Mouse (Mus musculus) heart, embryonic 15.5 days (tissue): Measurements from ENCODE around the gene Cdk14. TPM values are rescaled to one million over a fixed set of nuclear protein-coding genes. Genes with fewer than 3 reads are reported as not detected.
"Not testable (repeated sequence)": the region's sequence is repeated elsewhere in the genome, so short reads cannot be mapped to it uniquely, and the experiment has no call there.

ENCODE experiments used
- ATAC-seq: fragments of 200-750 bp; cut with Nextera tagmentation; replicated peaks from 2 replicates; pipeline ENCODE4 v1.8.0; 2017; ENCODE audit warnings: low read depth, moderate TSS enrichment; ENCODE audit not compliant: insufficient number of reproducible peaks, insufficient read depth, low FRiP score
- H3K27ac ChIP-seq: fragments of 300-500 bp; sonication (generic); 2 replicates; pipeline ENCODE4 v1.5.1; 2015; ENCODE audit warnings: mild to moderate bottlenecking, inconsistent platforms
- H3K27me3 ChIP-seq: fragments of 300-500 bp; sonication (generic); 2 replicates; pipeline ENCODE4 v1.6.1; 2015; ENCODE audit warnings: inconsistent platforms
- H3K36me3 ChIP-seq: fragments of 300-500 bp; sonication (generic); 2 replicates; pipeline ENCODE4 v1.6.1; 2015; ENCODE audit warnings: mild to moderate bottlenecking, inconsistent platforms
- H3K4me1 ChIP-seq: fragments of 300-500 bp; sonication (generic); replicated peaks from 2 replicates; pipeline ENCODE4 v1.6.1; 2015; ENCODE audit warnings: inconsistent platforms
- H3K4me2 ChIP-seq: fragments of 300-500 bp; sonication (generic); 2 replicates; pipeline ENCODE4 v1.6.1; 2015; ENCODE audit warnings: inconsistent platforms, mild to moderate bottlenecking, moderate library complexity
- H3K4me3 ChIP-seq: fragments of 300-500 bp; sonication (generic); 2 replicates; pipeline ENCODE4 v1.5.1; 2015; ENCODE audit warnings: mild to moderate bottlenecking, inconsistent platforms
- H3K9ac ChIP-seq: fragments of 300-500 bp; sonication (generic); 2 replicates; pipeline ENCODE4 v1.6.1; 2015; ENCODE audit warnings: mild to moderate bottlenecking, inconsistent platforms
- H3K9me3 ChIP-seq: fragments of 300-500 bp; sonication (generic); replicated peaks from 2 replicates; pipeline ENCODE4 v1.6.1; 2016; ENCODE audit warnings: inconsistent platforms
- WGBS: fragments of 180-500 bp; shearing (Covaris S2); methylation state at CpG from one replicate; pipeline ENCODE4 v1.1.7; 2015; ENCODE audit warnings: mixed read lengths; 5-methylcytosine and 5-hydroxymethylcytosine counted together
- polyA plus RNA-seq: library from polyadenylated mRNA; unstranded; fragments of >200 nt; fragmentation: Nextera tagmentation; extraction: Ambion mirVana; gene quantifications from 2 replicates; pipeline ENCODE4 v1.2.1, GENCODE M21; 2015

The Cdk14 gene
- polyA plus RNA-seq, 1 experiment from 2014 or later, result 12.0 TPM

GRCm38 (mm10) chr5:5260309-5260708, 159.8 kb downstream of the Cdk14 start:
- 40% methylated on average over 7 of the region's 7 CpGs for WGBS
- H3K4me3 ChIP-seq, result no peak overlapping the region
- no peak overlapping the region for H3K4me2 ChIP-seq
- no peaks in the 10 kb centered on the region for H3K27me3 ChIP-seq
- peaks cover 28% of the 10 kb centered on the region for H3K4me1 ChIP-seq
- ATAC-seq, result no peak
- H3K9me3 ChIP-seq, result no peaks in the 10 kb centered on the region
- no peak overlapping the region for H3K9ac ChIP-seq
- no peak overlapping the region for H3K27ac ChIP-seq
- H3K36me3 ChIP-seq, result no peaks in the 10 kb centered on the region

- H3K4me1 ChIP-seq, result no peaks in the 10 kb centered on the region; the same call in 1 of the 2 replicates
- no peaks in the 10 kb centered on the region for H3K36me3 ChIP-seq
- H3K27me3 ChIP-seq, result no peaks in the 10 kb centered on the region
- H3K9ac ChIP-seq, result no peak overlapping the region
- H3K9me3 ChIP-seq, result no peaks in the 10 kb centered on the region
- H3K4me3 ChIP-seq, result no peak overlapping the region
- H3K4me2 ChIP-seq, result no peak overlapping the region
- ATAC-seq, result no peak
- 78% methylated on average over 6 of the region's 6 CpGs for WGBS
- H3K27ac ChIP-seq, result no peak overlapping the region
Measured at GRCm38 (mm10) chr5:5254391-5254790, 165.7 kb downstream of the Cdk14 start.

- H3K36me3 ChIP-seq, result no peaks in the 10 kb centered on the region
- H3K4me3 ChIP-seq, result no peak overlapping the region
- 82% methylated on average over 3 of the region's 3 CpGs for WGBS
- no peak overlapping the region for H3K27ac ChIP-seq
- H3K9ac ChIP-seq, result no peak overlapping the region
- H3K4me2 ChIP-seq, result no peak overlapping the region
- H3K4me1 ChIP-seq, result no peaks in the 10 kb centered on the region
- H3K9me3 ChIP-seq, result no peaks in the 10 kb centered on the region
- ATAC-seq, result no peak
- H3K27me3 ChIP-seq, result no peaks in the 10 kb centered on the region
Measured at GRCm38 (mm10) chr5:5253177-5253576, 166.9 kb downstream of the Cdk14 start.

DNA sequence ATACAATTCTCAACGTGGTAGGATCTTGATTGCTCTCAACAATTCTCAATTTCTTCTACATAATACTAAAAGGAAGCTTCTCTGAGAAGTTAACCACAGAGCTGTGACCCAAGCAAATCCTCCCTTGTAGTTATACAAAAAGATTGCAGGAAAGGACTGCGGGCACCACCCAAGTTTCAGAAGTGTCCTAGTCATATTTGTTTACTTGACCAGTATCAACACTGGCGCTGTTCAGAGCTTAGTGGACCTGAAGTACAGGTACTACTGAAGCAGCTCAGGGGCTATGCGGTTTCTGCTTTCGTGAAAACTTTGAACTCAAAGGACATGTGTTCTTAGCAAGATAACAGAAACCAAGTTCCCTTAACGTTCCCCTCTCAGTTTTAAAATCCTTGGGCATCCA, 172.4 kb downstream of the Cdk14 start:
- WGBS, result 85% methylated on average over 6 of the region's 6 CpGs
- Histone ChIP-seq H3K4me2 (no peak overlapping the region), H3K27me3 (no peaks in the 10 kb centered on the region), H3K4me3 (no peak overlapping the region), H3K9ac (no peak overlapping the region), H3K27ac (no peak overlapping the region), H3K4me1 (no peaks in the 10 kb centered on the region), H3K9me3 (no peaks in the 10 kb centered on the region), H3K36me3 (no peaks in the 10 kb centered on the region)
- ATAC-seq, result no peak

DNA sequence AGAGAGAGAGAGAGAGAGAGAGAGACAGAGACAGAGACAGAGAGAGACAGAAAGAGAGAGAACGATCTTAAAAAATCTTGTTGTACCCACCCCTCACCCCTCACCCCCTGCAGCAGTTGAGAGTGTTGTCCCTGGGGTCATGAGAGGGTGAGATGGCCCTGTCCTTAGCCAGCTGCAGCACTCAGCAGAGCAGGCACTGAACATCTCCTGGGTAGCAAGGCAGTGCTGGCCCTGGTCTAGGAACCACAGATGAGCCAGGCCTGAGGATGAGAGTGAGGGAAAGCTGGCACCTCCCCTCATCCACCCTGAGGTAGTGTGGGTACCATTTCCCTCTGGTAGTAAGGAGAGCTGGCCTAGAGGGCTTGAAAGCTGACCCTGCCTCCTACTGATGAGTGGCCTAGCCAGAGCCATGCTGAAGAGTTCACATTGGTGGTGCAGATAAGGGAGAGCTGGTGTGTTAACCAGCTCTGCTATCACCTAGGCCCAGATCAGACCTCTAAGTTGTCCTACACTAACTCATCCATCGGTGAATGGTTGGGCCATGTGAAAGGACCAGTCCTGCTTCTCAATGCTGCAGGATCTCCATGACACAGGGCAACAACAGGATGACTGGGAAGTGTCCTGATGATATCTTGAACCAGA, 173.5 kb downstream of the Cdk14 start:
- H3K4me2 ChIP-seq, result no peak overlapping the region
- no peaks in the 10 kb centered on the region for H3K27me3 ChIP-seq
- H3K27ac ChIP-seq, result no peak overlapping the region
- no peaks in the 10 kb centered on the region for H3K4me1 ChIP-seq
- no peaks in the 10 kb centered on the region for H3K9me3 ChIP-seq
- ATAC-seq, result no peak
- H3K36me3 ChIP-seq, result no peaks in the 10 kb centered on the region
- no peak overlapping the region for H3K4me3 ChIP-seq
- H3K9ac ChIP-seq, result no peak overlapping the region
- WGBS, result 82% methylated on average over 2 of the region's 2 CpGs

- no peak for ATAC-seq
- H3K27me3 ChIP-seq, result no peaks in the 10 kb centered on the region
- no peaks in the 10 kb centered on the region for H3K9me3 ChIP-seq
- H3K36me3 ChIP-seq, result no peaks in the 10 kb centered on the region
- no peak overlapping the region for H3K4me2 ChIP-seq
- 87% methylated on average over 7 of the region's 7 CpGs for WGBS
- H3K4me3 ChIP-seq, result no peak overlapping the region
- no peaks in the 10 kb centered on the region for H3K4me1 ChIP-seq
- no peak overlapping the region for H3K9ac ChIP-seq
- no peak overlapping the region for H3K27ac ChIP-seq
Measured at GRCm38 (mm10) chr5:5245182-5245581, 174.9 kb downstream of the Cdk14 start.

DNA sequence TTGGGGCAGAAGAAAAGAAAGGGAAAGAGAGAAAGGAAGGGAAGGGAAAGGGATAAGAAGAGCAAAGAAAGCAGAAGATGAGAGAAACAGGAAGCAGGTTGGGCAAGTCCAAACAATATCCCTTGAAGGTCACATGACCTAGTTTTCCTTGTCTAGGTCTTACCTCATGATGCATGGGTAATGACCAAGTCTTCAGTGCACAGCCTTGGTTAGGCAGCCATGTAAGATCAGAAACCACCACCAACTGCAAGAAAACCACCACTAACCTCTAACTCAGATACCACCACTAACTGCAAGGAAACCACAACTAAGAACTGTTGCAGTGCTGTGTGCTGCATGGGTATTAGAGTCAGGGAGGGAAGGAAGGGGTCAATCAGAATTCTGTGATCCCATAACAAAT, 176.5 kb downstream of the Cdk14 start:
- no peak for ATAC-seq
- no peaks in the 10 kb centered on the region for H3K9me3 ChIP-seq
- no peak overlapping the region for H3K9ac ChIP-seq
- no peaks in the 10 kb centered on the region for H3K36me3 ChIP-seq
- no peaks in the 10 kb centered on the region for H3K4me1 ChIP-seq
- no peaks in the 10 kb centered on the region for H3K27me3 ChIP-seq
- H3K27ac ChIP-seq, result no peak overlapping the region
- no peak overlapping the region for H3K4me2 ChIP-seq
- no peak overlapping the region for H3K4me3 ChIP-seq

DNA sequence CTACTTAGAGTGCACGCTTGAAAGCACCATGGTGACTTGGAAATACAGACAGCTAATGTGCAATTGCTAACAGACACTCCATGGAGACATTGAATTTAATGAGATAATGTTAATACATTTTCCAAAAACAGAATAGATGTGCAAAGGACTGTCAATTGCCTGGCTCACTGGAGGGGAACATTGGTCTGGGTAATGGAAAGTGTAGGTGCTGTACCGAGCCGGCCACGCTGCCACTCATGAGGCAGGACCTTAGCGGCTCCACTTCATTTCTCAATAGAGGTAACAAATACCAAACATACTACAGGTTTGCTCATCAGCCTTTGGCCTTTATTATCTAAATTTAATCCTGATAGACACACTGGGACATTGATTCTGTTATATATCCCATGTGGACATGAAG, 177.4 kb downstream of the Cdk14 start:
- no peak overlapping the region for H3K4me2 ChIP-seq
- H3K4me1 ChIP-seq, result no peaks in the 10 kb centered on the region

DNA sequence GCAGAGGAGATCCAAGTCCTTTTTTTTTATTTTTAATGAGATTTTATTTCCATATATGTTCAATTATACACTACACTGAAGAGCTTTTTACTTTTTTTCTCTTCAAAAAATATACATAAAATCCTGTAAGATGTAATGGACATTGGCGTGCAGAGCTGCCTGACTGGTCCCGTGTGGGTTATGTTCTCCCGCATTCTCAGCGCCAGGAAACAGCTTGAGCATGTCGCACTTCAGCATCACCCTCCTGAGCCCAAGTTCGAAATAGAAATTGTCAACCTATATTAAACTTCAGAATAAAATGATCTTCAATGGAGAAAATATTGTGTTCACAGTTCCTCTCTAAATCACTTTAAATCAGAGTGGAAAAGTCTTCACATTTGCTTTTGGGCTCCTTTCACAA, 179.0 kb downstream of the Cdk14 start:
- no peak for ATAC-seq
- Histone ChIP-seq H3K36me3 (peaks cover 3% of the 10 kb centered on the region; the same call in 1 of the 2 replicates), H3K4me1 (no peaks in the 10 kb centered on the region), H3K9ac (no peak overlapping the region), H3K9me3 (no peaks in the 10 kb centered on the region), H3K4me2 (no peak overlapping the region), H3K27ac (no peak overlapping the region), H3K27me3 (no peaks in the 10 kb centered on the region), H3K4me3 (no peak overlapping the region)
- 84% methylated on average over 6 of the region's 6 CpGs for WGBS

More for the DNA sequence above, 177.4 kb downstream of the Cdk14 start:
- H3K27ac ChIP-seq, result no peak overlapping the region
- no peak for ATAC-seq
- no peaks in the 10 kb centered on the region for H3K27me3 ChIP-seq
- H3K4me3 ChIP-seq, result no peak overlapping the region
- no peaks in the 10 kb centered on the region for H3K9me3 ChIP-seq
- H3K9ac ChIP-seq, result no peak overlapping the region
- no peaks in the 10 kb centered on the region; the same call in 1 of the 2 replicates for H3K36me3 ChIP-seq
- 77% methylated on average over 5 of the region's 5 CpGs for WGBS

- no peak overlapping the region for H3K4me2 ChIP-seq
- no peaks in the 10 kb centered on the region for H3K4me1 ChIP-seq
- H3K9me3 ChIP-seq, result no peaks in the 10 kb centered on the region
- peaks cover 3% of the 10 kb centered on the region; the same call in 1 of the 2 replicates for H3K36me3 ChIP-seq
- H3K27me3 ChIP-seq, result no peaks in the 10 kb centered on the region
- 87% methylated on average over 3 of the region's 3 CpGs for WGBS
- H3K4me3 ChIP-seq, result no peak overlapping the region
- no peak overlapping the region for H3K27ac ChIP-seq
- no peak for ATAC-seq
- no peak overlapping the region for H3K9ac ChIP-seq
Measured at GRCm38 (mm10) chr5:5240121-5240520, 180.0 kb downstream of the Cdk14 start.

- H3K9me3 ChIP-seq, H3K36me3 ChIP-seq, ATAC-seq, H3K4me1 ChIP-seq, H3K27me3 ChIP-seq, H3K4me3 ChIP-seq, H3K9ac ChIP-seq, H3K4me2 ChIP-seq, H3K27ac ChIP-seq: not testable (repeated sequence)
- 67% methylated on average over 10 of the region's 10 CpGs for WGBS
Measured at GRCm38 (mm10) chr5:5234935-5235334, 185.2 kb downstream of the Cdk14 start.

GRCm38 (mm10) chr5:5226966-5227365, 193.1 kb downstream of the Cdk14 start:
- no peak overlapping the region for H3K4me2 ChIP-seq
- H3K9me3 ChIP-seq, result no peaks in the 10 kb centered on the region
- H3K36me3 ChIP-seq, result no peaks in the 10 kb centered on the region
- no peak overlapping the region for H3K9ac ChIP-seq
- 89% methylated on average over 4 of the region's 4 CpGs for WGBS
- H3K27me3 ChIP-seq, result no peaks in the 10 kb centered on the region
- no peaks in the 10 kb centered on the region for H3K4me1 ChIP-seq
- ATAC-seq, result no peak
- no peak overlapping the region for H3K4me3 ChIP-seq
- no peak overlapping the region for H3K27ac ChIP-seq
